Mouse (Mus musculus): ENCODE data around the gene Gpr55. TPM values are rescaled to one million over a fixed set of nuclear protein-coding genes. Genes with fewer than 3 reads are reported as not detected.

Gpr55 gene
- polyA plus RNA-seq, 1 experiment = not detected

DNA sequence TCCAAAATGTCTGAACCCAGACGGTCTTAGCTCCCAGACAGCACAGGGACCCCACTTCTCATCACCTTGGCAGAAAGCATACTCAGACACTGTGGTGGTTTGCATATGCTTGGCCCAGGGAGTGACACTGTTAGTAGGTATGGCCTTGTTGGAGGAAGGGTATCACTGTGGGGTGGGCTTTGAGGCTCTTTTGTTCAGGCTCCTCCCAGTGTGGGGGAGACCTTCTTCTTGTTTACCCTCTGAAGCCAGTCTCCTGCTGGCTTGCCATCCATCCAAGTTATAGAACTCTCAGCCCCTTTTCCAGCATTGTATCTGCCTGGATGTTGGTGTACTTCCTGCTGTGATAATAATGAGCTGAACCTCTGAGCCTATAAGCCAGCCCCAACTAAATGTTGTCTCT is 8.3 kb upstream of the Gpr55 start:
- H3K27me3 ChIP-seq (ENCODE audit: control insufficient read depth, insufficient read depth, insufficient read length) = no peaks in the 10 kb centered on the region
- H3K79me2 ChIP-seq (ENCODE audit: control insufficient read depth, insufficient read depth) = no peaks in the 10 kb centered on the region
- no peak overlapping the region for H3ac ChIP-seq (ENCODE audit: control insufficient read depth, insufficient read length, low read depth)
- no peaks in the 10 kb centered on the region for H3K36me3 ChIP-seq (ENCODE audit: control insufficient read depth, insufficient read depth)
- no peak overlapping the region for H3K4me3 ChIP-seq (ENCODE audit: insufficient read depth, poor library complexity, severe bottlenecking)
- TF ChIP-seq USF1 (IDR thresholded peaks at IDR 0.05; ENCODE audit: low read depth) (no peak), MYOD1 (IDR thresholded peaks at IDR 0.05; ENCODE audit: control insufficient read depth, insufficient read length, low read depth) (no peak), MAX (IDR thresholded peaks at IDR 0.05) (no peak), FOSL1 (IDR thresholded peaks at IDR 0.05; ENCODE audit: insufficient read depth, low read length, poor library complexity, severe bottlenecking) (no peak), CTCF (IDR thresholded peaks at IDR 0.05; ENCODE audit: control insufficient read depth, insufficient read depth, insufficient read length) (no peak), MYOG (IDR thresholded peaks at IDR 0.05; ENCODE audit: control insufficient read depth, extremely low read depth, insufficient read length) (no peak), CEBPB (IDR thresholded peaks at IDR 0.05; ENCODE audit: low read depth) (no peak)
- H3K79me3 ChIP-seq (ENCODE audit: low read depth) = no peaks in the 10 kb centered on the region

DNA sequence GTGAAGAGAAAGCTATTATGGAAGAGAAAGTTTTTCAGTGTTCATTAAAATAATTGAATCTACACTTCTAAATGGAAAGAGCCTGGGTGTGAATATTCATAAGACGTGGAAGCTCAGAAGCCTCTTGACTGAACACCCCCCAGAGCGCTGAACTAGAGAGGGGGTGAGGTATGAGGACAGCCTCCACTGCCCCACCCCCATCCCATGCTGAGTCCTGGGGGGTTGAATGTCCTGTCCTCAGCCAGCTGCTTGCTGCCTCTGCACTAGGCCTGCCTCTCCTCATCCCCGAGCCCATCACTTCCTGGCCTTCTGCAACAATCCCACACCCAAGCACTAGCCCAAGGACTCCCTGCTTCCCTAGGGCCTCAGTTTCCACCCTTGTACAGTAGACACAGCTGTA is 5.0 kb upstream of the Gpr55 start:
- Histone ChIP-seq H3ac (ENCODE audit: control insufficient read depth, insufficient read length, low read depth) (no peak overlapping the region), H3K4me3 (ENCODE audit: insufficient read depth, poor library complexity, severe bottlenecking) (no peak overlapping the region), H3K79me3 (ENCODE audit: low read depth) (no peaks in the 10 kb centered on the region), H3K36me3 (ENCODE audit: control insufficient read depth, insufficient read depth) (no peaks in the 10 kb centered on the region), H3K27me3 (ENCODE audit: control insufficient read depth, insufficient read depth, insufficient read length) (peaks cover 1% of the 10 kb centered on the region), H3K79me2 (ENCODE audit: control insufficient read depth, insufficient read depth) (no peaks in the 10 kb centered on the region)
- no peak for TF ChIP-seq CTCF (IDR thresholded peaks at IDR 0.05; ENCODE audit: control insufficient read depth, insufficient read depth, insufficient read length)
- no peak for TF ChIP-seq MAX (IDR thresholded peaks at IDR 0.05)
- no peak for TF ChIP-seq MYOG (IDR thresholded peaks at IDR 0.05; ENCODE audit: control insufficient read depth, extremely low read depth, insufficient read length)
- TF ChIP-seq USF1 (IDR thresholded peaks at IDR 0.05; ENCODE audit: low read depth) = no peak
- no peak for TF ChIP-seq CEBPB (IDR thresholded peaks at IDR 0.05; ENCODE audit: low read depth)
- no peak for TF ChIP-seq FOSL1 (IDR thresholded peaks at IDR 0.05; ENCODE audit: insufficient read depth, low read length, poor library complexity, severe bottlenecking)
- TF ChIP-seq MYOD1 (IDR thresholded peaks at IDR 0.05; ENCODE audit: control insufficient read depth, insufficient read length, low read depth) = no peak

GRCm38 (mm10) chr1:85962081-85962480 is 1.3 kb upstream of the Gpr55 start:
- H3K79me3 ChIP-seq (ENCODE audit: low read depth) = no peaks in the 10 kb centered on the region
- TF ChIP-seq CTCF (IDR thresholded peaks at IDR 0.05; ENCODE audit: control insufficient read depth, insufficient read depth, insufficient read length) (no peak), CEBPB (IDR thresholded peaks at IDR 0.05; ENCODE audit: low read depth) (no peak), USF1 (IDR thresholded peaks at IDR 0.05; ENCODE audit: low read depth) (no peak), FOSL1 (IDR thresholded peaks at IDR 0.05; ENCODE audit: insufficient read depth, low read length, poor library complexity, severe bottlenecking) (no peak), MYOG (IDR thresholded peaks at IDR 0.05; ENCODE audit: control insufficient read depth, extremely low read depth, insufficient read length) (no peak), MYOD1 (IDR thresholded peaks at IDR 0.05; ENCODE audit: control insufficient read depth, insufficient read length, low read depth) (no peak), MAX (IDR thresholded peaks at IDR 0.05) (no peak)
- no peak overlapping the region for H3ac ChIP-seq (ENCODE audit: control insufficient read depth, insufficient read length, low read depth)
- peaks cover 15% of the 10 kb centered on the region for H3K27me3 ChIP-seq (ENCODE audit: control insufficient read depth, insufficient read depth, insufficient read length)
- H3K4me3 ChIP-seq (ENCODE audit: insufficient read depth, poor library complexity, severe bottlenecking) = no peak overlapping the region
- H3K79me2 ChIP-seq (ENCODE audit: control insufficient read depth, insufficient read depth) = no peaks in the 10 kb centered on the region
- H3K36me3 ChIP-seq (ENCODE audit: control insufficient read depth, insufficient read depth) = no peaks in the 10 kb centered on the region

DNA sequence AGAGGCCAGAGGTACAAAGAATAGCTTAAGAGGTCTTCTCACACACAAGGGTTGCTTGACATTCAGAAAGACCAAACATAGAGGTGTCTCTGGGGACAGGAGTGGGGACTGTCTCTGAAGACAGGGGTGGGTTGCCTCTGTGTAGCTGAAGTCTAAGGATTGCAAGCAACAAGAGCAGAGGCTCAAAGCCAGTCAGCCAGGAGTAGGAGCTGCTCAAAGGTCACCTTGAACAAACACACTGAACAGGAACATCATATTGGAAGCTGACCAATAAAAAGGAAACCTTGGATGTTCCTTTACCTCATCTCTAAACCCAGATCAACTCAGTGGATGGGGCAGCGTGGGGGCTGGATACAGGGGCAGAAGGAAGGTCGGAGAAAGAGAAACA is 924 bp downstream of the Gpr55 start:
- TF ChIP-seq USF1 (IDR thresholded peaks at IDR 0.05; ENCODE audit: low read depth) (no peak), FOSL1 (IDR thresholded peaks at IDR 0.05; ENCODE audit: insufficient read depth, low read length, poor library complexity, severe bottlenecking) (no peak), MAX (IDR thresholded peaks at IDR 0.05) (no peak)
- H3K79me2 ChIP-seq (ENCODE audit: control insufficient read depth, insufficient read depth) = no peaks in the 10 kb centered on the region
- H3K36me3 ChIP-seq (ENCODE audit: control insufficient read depth, insufficient read depth) = no peaks in the 10 kb centered on the region
- H3K4me3 ChIP-seq (ENCODE audit: insufficient read depth, poor library complexity, severe bottlenecking) = no peak overlapping the region
- H3ac ChIP-seq (ENCODE audit: control insufficient read depth, insufficient read length, low read depth) = no peak overlapping the region
- H3K27me3 ChIP-seq (ENCODE audit: control insufficient read depth, insufficient read depth, insufficient read length) = peaks cover 24% of the 10 kb centered on the region
- no peaks in the 10 kb centered on the region for H3K79me3 ChIP-seq (ENCODE audit: low read depth)

DNA sequence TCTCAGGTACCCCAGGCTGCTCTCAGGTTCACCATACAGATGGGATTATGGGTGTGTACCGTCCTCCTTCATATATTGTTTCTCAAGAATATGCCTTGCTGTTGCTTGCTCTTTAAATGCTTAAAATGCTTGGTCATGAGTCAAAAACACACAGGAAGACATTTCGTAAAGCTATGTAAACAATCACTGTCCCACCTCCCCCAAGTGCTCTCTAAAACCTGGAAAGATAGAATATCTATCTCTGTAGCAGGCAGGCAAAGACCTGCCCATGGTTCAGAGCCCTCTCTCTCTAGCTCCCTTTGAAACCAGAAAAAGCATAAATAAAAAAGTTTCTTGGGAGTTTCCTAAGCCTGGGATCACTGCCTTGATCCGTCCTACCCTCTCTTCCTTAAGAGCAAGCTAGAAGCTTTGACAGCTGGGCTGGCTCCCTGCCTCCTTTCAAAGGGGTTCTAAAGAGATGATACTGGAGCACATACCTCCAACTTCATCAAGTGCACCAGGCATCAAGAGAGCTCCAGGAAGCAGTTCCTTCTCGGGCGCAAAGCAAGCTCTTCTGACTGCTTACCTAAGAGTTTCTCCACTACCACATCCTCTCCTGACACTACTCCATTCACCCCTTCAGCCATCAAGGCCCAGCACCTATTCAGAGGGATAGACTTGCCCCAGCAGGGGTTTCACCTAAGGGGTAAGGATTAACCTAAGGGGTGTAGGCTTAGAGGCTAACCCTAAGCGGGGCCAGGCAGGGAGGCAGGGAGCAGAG is 1.5 kb downstream of the Gpr55 start:
- Histone ChIP-seq H3K79me3 (ENCODE audit: low read depth) (no peaks in the 10 kb centered on the region), H3K27me3 (ENCODE audit: control insufficient read depth, insufficient read depth, insufficient read length) (peaks cover 24% of the 10 kb centered on the region), H3K4me3 (ENCODE audit: insufficient read depth, poor library complexity, severe bottlenecking) (no peak overlapping the region), H3ac (ENCODE audit: control insufficient read depth, insufficient read length, low read depth) (no peak overlapping the region), H3K79me2 (ENCODE audit: control insufficient read depth, insufficient read depth) (no peaks in the 10 kb centered on the region), H3K36me3 (ENCODE audit: control insufficient read depth, insufficient read depth) (no peaks in the 10 kb centered on the region)
- TF ChIP-seq MAX (IDR thresholded peaks at IDR 0.05) = no peak
- no peak for TF ChIP-seq FOSL1 (IDR thresholded peaks at IDR 0.05; ENCODE audit: insufficient read depth, low read length, poor library complexity, severe bottlenecking)
- no peak for TF ChIP-seq USF1 (IDR thresholded peaks at IDR 0.05; ENCODE audit: low read depth)
- TF ChIP-seq CEBPB (IDR thresholded peaks at IDR 0.05; ENCODE audit: low read depth) = no peak
- TF ChIP-seq CTCF (IDR thresholded peaks at IDR 0.05; ENCODE audit: control insufficient read depth, insufficient read depth, insufficient read length) = no peak
- no peak for TF ChIP-seq MYOD1 (IDR thresholded peaks at IDR 0.05; ENCODE audit: control insufficient read depth, insufficient read length, low read depth)
- no peak for TF ChIP-seq MYOG (IDR thresholded peaks at IDR 0.05; ENCODE audit: control insufficient read depth, extremely low read depth, insufficient read length)

Measured in C2C12 (cell line).